Mouse (Mus musculus): Measurements from ENCODE around the gene Gm4707.
"Not testable (repeated sequence)": the region's sequence is repeated elsewhere in the genome, so short reads cannot be mapped to it uniquely, and the experiment has no call there.

The Gm4707 gene

GRCm38 (mm10) chr17:71444126-71444525 is 15.6 kb downstream of the Gm4707 start:
- DNase-seq (ENCODE audit: low spot score), result no peak

- no peak for DNase-seq (ENCODE audit: low spot score)
Measured at GRCm38 (mm10) chr17:71443273-71443672, 16.4 kb downstream of the Gm4707 start.

- not testable (repeated sequence) for DNase-seq (ENCODE audit: low spot score)
Measured at GRCm38 (mm10) chr17:71422502-71422901, 37.2 kb downstream of the Gm4707 start.

- not testable (repeated sequence) for DNase-seq (ENCODE audit: low spot score)
Measured at GRCm38 (mm10) chr17:71419448-71419847, 40.3 kb downstream of the Gm4707 start.

- no peak for DNase-seq (ENCODE audit: low spot score)
Measured at GRCm38 (mm10) chr17:71417008-71417407, 42.7 kb downstream of the Gm4707 start.

Measured in lung, postnatal 25 days (tissue).